Mouse (Mus musculus) hindbrain, embryonic 13.5 days (tissue): ENCODE data around the gene Daam2. TPM values are rescaled to one million over a fixed set of nuclear protein-coding genes. Genes with fewer than 3 reads are reported as not detected.

Experiments used
- ATAC-seq: fragments of 200-750 bp; cut with Nextera tagmentation; 2 replicates; pipeline ENCODE4 v1.8.0; 2017; ENCODE audit warnings: moderate TSS enrichment; ENCODE audit not compliant: low FRiP score
- H3K27ac ChIP-seq: fragments of 300-500 bp; sonication (generic); 2 replicates; pipeline ENCODE4 v1.5.1; 2015; ENCODE audit warnings: inconsistent platforms, mild to moderate bottlenecking, moderate library complexity
- H3K27me3 ChIP-seq: fragments of 300-500 bp; sonication (generic); 2 replicates; pipeline ENCODE4 v1.6.1; 2015; ENCODE audit warnings: mild to moderate bottlenecking, inconsistent platforms
- H3K36me3 ChIP-seq: fragments of 300-500 bp; sonication (generic); 2 replicates; pipeline ENCODE4 v1.6.1; 2015; ENCODE audit warnings: mild to moderate bottlenecking, inconsistent platforms
- H3K4me1 ChIP-seq: fragments of 300-500 bp; sonication (generic); replicated peaks from 2 replicates; pipeline ENCODE4 v1.6.1; 2015; ENCODE audit warnings: inconsistent platforms
- H3K4me2 ChIP-seq: fragments of 300-500 bp; sonication (generic); 2 replicates; pipeline ENCODE4 v1.6.1; 2015; ENCODE audit warnings: inconsistent platforms, mild to moderate bottlenecking, moderate library complexity
- H3K4me3 ChIP-seq: fragments of 300-500 bp; sonication (generic); 2 replicates; pipeline ENCODE4 v1.5.1; 2015; ENCODE audit warnings: mild to moderate bottlenecking, inconsistent platforms
- H3K9ac ChIP-seq: fragments of 300-500 bp; sonication (generic); 2 replicates; pipeline ENCODE4 v1.6.1; 2015; ENCODE audit warnings: mild to moderate bottlenecking, inconsistent platforms
- H3K9me3 ChIP-seq: fragments of 300-500 bp; sonication (generic); 2 replicates; pipeline ENCODE4 v1.6.1; 2016; ENCODE audit warnings: inconsistent platforms
- WGBS: fragments of 180-500 bp; shearing (Covaris S2); methylation state at CpG from one replicate; pipeline ENCODE4 v1.1.7; 2015; 5-methylcytosine and 5-hydroxymethylcytosine counted together
- polyA plus RNA-seq: library from polyadenylated mRNA; unstranded; fragments of >200 nt; fragmentation: Nextera tagmentation; extraction: Ambion mirVana; gene quantifications from 2 replicates; pipeline ENCODE4 v1.2.1, GENCODE M21; 2015

The Daam2 gene
- polyA plus RNA-seq, 1 experiment from 2014 or later: 3.7 TPM

- no peaks in the 10 kb centered on the region for H3K36me3 ChIP-seq
- no peak overlapping the region for H3K9ac ChIP-seq
- no peaks in the 10 kb centered on the region for H3K9me3 ChIP-seq
- WGBS: 18% methylated on average over 5 of the region's 5 CpGs
- no peak overlapping the region for H3K27ac ChIP-seq
- ATAC-seq: no peak
- peaks cover 17% of the 10 kb centered on the region for H3K27me3 ChIP-seq
- no peak overlapping the region for H3K4me3 ChIP-seq
- peaks cover 24% of the 10 kb centered on the region for H3K4me1 ChIP-seq
- H3K4me2 ChIP-seq: no peak overlapping the region
These were observed 4.3 kb downstream of the Daam2 start for GRCm38 (mm10) chr17:49559786-49560289.

GRCm38 (mm10) chr17:49556169-49556568 lies 8.0 kb downstream of the Daam2 start:
- ATAC-seq: no peak
- Histone ChIP-seq H3K4me3 (no peak overlapping the region), H3K27ac (no peak overlapping the region), H3K27me3 (no peaks in the 10 kb centered on the region), H3K4me2 (no peak overlapping the region), H3K4me1 (no peaks in the 10 kb centered on the region), H3K9me3 (no peaks in the 10 kb centered on the region), H3K36me3 (no peaks in the 10 kb centered on the region), H3K9ac (no peak overlapping the region)
- whole genome bisulfite sequencing: 89% methylated on average over 3 of the region's 3 CpGs

- WGBS: 90% methylated on average over 7 of the region's 7 CpGs
- no peaks in the 10 kb centered on the region for H3K36me3 ChIP-seq
- H3K9me3 ChIP-seq: no peaks in the 10 kb centered on the region
- H3K4me3 ChIP-seq: no peak overlapping the region
- no peak overlapping the region for H3K4me2 ChIP-seq
- no peak overlapping the region for H3K9ac ChIP-seq
- no peak for ATAC-seq
- H3K27me3 ChIP-seq: no peaks in the 10 kb centered on the region
- H3K4me1 ChIP-seq: no peaks in the 10 kb centered on the region
- no peak overlapping the region for H3K27ac ChIP-seq
These were observed 12.2 kb downstream of the Daam2 start for GRCm38 (mm10) chr17:49551991-49552390.

GRCm38 (mm10) chr17:49551465-49551864 lies 12.7 kb downstream of the Daam2 start:
- Histone ChIP-seq H3K4me1 (no peaks in the 10 kb centered on the region), H3K27ac (no peak overlapping the region), H3K36me3 (no peaks in the 10 kb centered on the region), H3K4me3 (no peak overlapping the region), H3K9ac (no peak overlapping the region), H3K4me2 (no peak overlapping the region), H3K9me3 (no peaks in the 10 kb centered on the region), H3K27me3 (no peaks in the 10 kb centered on the region)
- no peak for ATAC-seq
- 86% methylated on average over 2 of the region's 2 CpGs for WGBS

GRCm38 (mm10) chr17:49545997-49546396 lies 18.1 kb downstream of the Daam2 start:
- WGBS: 67% methylated on average over 4 of the region's 4 CpGs
- Histone ChIP-seq H3K36me3 (no peaks in the 10 kb centered on the region), H3K4me2 (no peak overlapping the region), H3K27ac (no peak overlapping the region), H3K27me3 (no peaks in the 10 kb centered on the region), H3K9ac (no peak overlapping the region), H3K9me3 (no peaks in the 10 kb centered on the region), H3K4me1 (peaks cover 4% of the 10 kb centered on the region), H3K4me3 (no peak overlapping the region)
- ATAC-seq: no peak

GRCm38 (mm10) chr17:49545424-49545823 lies 18.7 kb downstream of the Daam2 start:
- no peak for ATAC-seq
- Histone ChIP-seq H3K27ac (no peak overlapping the region), H3K27me3 (no peaks in the 10 kb centered on the region), H3K36me3 (no peaks in the 10 kb centered on the region), H3K9ac (no peak overlapping the region), H3K4me2 (no peak overlapping the region), H3K4me3 (no peak overlapping the region), H3K9me3 (no peaks in the 10 kb centered on the region), H3K4me1 (peaks cover 10% of the 10 kb centered on the region)
- WGBS: 76% methylated on average over 4 of the region's 4 CpGs

GRCm38 (mm10) chr17:49544561-49544960 lies 19.6 kb downstream of the Daam2 start:
- H3K27me3 ChIP-seq: no peaks in the 10 kb centered on the region

GRCm38 (mm10) chr17:49540706-49541105 lies 23.4 kb downstream of the Daam2 start:
- no peak overlapping the region for H3K4me2 ChIP-seq
- H3K36me3 ChIP-seq: no peaks in the 10 kb centered on the region
- 65% methylated on average over 14 of the region's 14 CpGs for WGBS
- no peaks in the 10 kb centered on the region for H3K27me3 ChIP-seq
- H3K27ac ChIP-seq: no peak overlapping the region
- peaks cover 20% of the 10 kb centered on the region for H3K4me1 ChIP-seq
- no peak for ATAC-seq
- no peak overlapping the region for H3K4me3 ChIP-seq
- no peaks in the 10 kb centered on the region for H3K9me3 ChIP-seq
- H3K9ac ChIP-seq: no peak overlapping the region

More at GRCm38 (mm10) chr17:49544561-49544960, 19.6 kb downstream of the Daam2 start:
- Histone ChIP-seq H3K9ac (no peak overlapping the region), H3K9me3 (no peaks in the 10 kb centered on the region), H3K4me1 (peaks cover 12% of the 10 kb centered on the region), H3K36me3 (no peaks in the 10 kb centered on the region), H3K4me3 (no peak overlapping the region), H3K4me2 (no peak overlapping the region), H3K27ac (no peak overlapping the region)
- WGBS: 91% methylated on average over 2 of the region's 2 CpGs
- ATAC-seq: no peak

GRCm38 (mm10) chr17:49539204-49539603 lies 24.9 kb downstream of the Daam2 start:
- H3K9me3 ChIP-seq: no peaks in the 10 kb centered on the region
- H3K4me3 ChIP-seq: no peak overlapping the region
- WGBS: 5% methylated on average over 8 of the region's 8 CpGs
- ATAC-seq: peak; percentile 87
- H3K27me3 ChIP-seq: no peaks in the 10 kb centered on the region
- peaks cover 34% of the 10 kb centered on the region for H3K4me1 ChIP-seq
- H3K9ac ChIP-seq: no peak overlapping the region
- H3K36me3 ChIP-seq: no peaks in the 10 kb centered on the region
- H3K4me2 ChIP-seq: 0 out of 2 replicates have a peak overlapping the region, but pooled peaks have one; percentile 13
- peak overlapping the region; percentile 66; the same call in 1 of the 2 replicates for H3K27ac ChIP-seq

GRCm38 (mm10) chr17:49535580-49535979 lies 28.6 kb downstream of the Daam2 start:
- H3K4me1 ChIP-seq: peaks cover 29% of the 10 kb centered on the region
- WGBS: 61% methylated on average over 4 of the region's 4 CpGs
- no peak overlapping the region for H3K4me2 ChIP-seq
- no peaks in the 10 kb centered on the region for H3K9me3 ChIP-seq
- H3K27ac ChIP-seq: peak overlapping the region; percentile 35
- no peaks in the 10 kb centered on the region for H3K27me3 ChIP-seq
- H3K9ac ChIP-seq: no peak overlapping the region
- H3K4me3 ChIP-seq: no peak overlapping the region
- H3K36me3 ChIP-seq: no peaks in the 10 kb centered on the region
- no peak for ATAC-seq

- Histone ChIP-seq H3K4me1 (peaks cover 23% of the 10 kb centered on the region), H3K36me3 (no peaks in the 10 kb centered on the region), H3K9ac (no peak overlapping the region), H3K27me3 (no peaks in the 10 kb centered on the region), H3K4me2 (no peak overlapping the region), H3K4me3 (no peak overlapping the region), H3K9me3 (no peaks in the 10 kb centered on the region), H3K27ac (no peak overlapping the region; the same call in 1 of the 2 replicates)
- ATAC-seq: no peak
- 63% methylated on average over 9 of the region's 9 CpGs for WGBS
These were observed 29.9 kb downstream of the Daam2 start for GRCm38 (mm10) chr17:49534267-49534719.

GRCm38 (mm10) chr17:49531661-49532060 lies 32.5 kb downstream of the Daam2 start:
- H3K9ac ChIP-seq: no peak overlapping the region
- H3K9me3 ChIP-seq: no peaks in the 10 kb centered on the region
- no peak overlapping the region for H3K27ac ChIP-seq
- no peak overlapping the region for H3K4me3 ChIP-seq
- peaks cover 20% of the 10 kb centered on the region for H3K4me1 ChIP-seq
- H3K27me3 ChIP-seq: no peaks in the 10 kb centered on the region
- 92% methylated on average over 5 of the region's 5 CpGs for WGBS
- no peaks in the 10 kb centered on the region for H3K36me3 ChIP-seq
- no peak for ATAC-seq
- no peak overlapping the region for H3K4me2 ChIP-seq

- WGBS: 27% methylated on average over 3 of the region's 3 CpGs
- H3K9me3 ChIP-seq: no peaks in the 10 kb centered on the region
These were observed 33.9 kb downstream of the Daam2 start for GRCm38 (mm10) chr17:49530215-49530614.

More at GRCm38 (mm10) chr17:49530215-49530614, 33.9 kb downstream of the Daam2 start:
- no peak overlapping the region for H3K4me2 ChIP-seq
- H3K36me3 ChIP-seq: no peaks in the 10 kb centered on the region
- H3K27me3 ChIP-seq: no peaks in the 10 kb centered on the region
- no peak for ATAC-seq
- no peak overlapping the region for H3K4me3 ChIP-seq
- no peak overlapping the region for H3K9ac ChIP-seq
- H3K27ac ChIP-seq: no peak overlapping the region
- H3K4me1 ChIP-seq: peaks cover 15% of the 10 kb centered on the region; the same call in 1 of the 2 replicates
